Mouse (Mus musculus): ENCODE results near the gene Tbce. TPM values are rescaled to one million over a fixed set of nuclear protein-coding genes. Genes with fewer than 3 reads are reported as not detected.

Tbce gene
- polyA plus RNA-seq, 1 experiment, result 14.4 TPM

DNA sequence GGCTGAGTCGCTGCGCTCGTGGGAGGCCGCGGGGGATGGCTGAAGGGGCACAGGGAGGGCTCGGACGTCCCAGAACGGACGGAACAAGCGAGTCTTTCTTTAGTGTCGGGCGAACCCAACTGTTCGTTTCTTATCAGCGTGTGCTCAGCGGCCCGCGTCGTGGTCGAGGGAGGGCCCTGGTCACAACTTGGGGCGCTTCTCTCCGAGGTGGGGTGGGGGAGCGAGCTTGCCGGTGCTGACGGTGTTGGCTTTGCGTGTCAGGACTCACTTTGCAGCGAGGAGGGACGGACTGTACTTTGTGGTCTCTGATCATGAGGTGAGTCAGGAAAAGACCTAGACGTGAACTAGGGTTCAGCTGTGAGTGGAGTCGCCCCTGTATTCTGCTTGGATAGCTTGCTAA, 84.5 kb downstream of the Tbce start:
- Histone ChIP-seq H3K27ac (ENCODE audit: control insufficient read depth, insufficient read depth, low read depth, low read length) (peak overlapping the region; percentile 46), H3K4me3 (ENCODE audit: control insufficient read depth, low read depth, low read length) (peak overlapping the region; percentile 95), H3K27me3 (ENCODE audit: control insufficient read depth, insufficient read depth, low read length) (no peaks in the 10 kb centered on the region), H3K36me3 (ENCODE audit: control insufficient read depth, insufficient read depth, low read length) (no peaks in the 10 kb centered on the region), H3K4me1 (ENCODE audit: control insufficient read depth, insufficient read depth, low read length) (no peaks in the 10 kb centered on the region)
- TF ChIP-seq CTCF (IDR thresholded peaks at IDR 0.05; ENCODE audit: control insufficient read depth, insufficient read depth, insufficient replicate concordance, low read depth, low read length) (no peak), POLR2A (IDR thresholded peaks at IDR 0.05; ENCODE audit: control insufficient read depth, low read depth, low read length) (no peak)

DNA sequence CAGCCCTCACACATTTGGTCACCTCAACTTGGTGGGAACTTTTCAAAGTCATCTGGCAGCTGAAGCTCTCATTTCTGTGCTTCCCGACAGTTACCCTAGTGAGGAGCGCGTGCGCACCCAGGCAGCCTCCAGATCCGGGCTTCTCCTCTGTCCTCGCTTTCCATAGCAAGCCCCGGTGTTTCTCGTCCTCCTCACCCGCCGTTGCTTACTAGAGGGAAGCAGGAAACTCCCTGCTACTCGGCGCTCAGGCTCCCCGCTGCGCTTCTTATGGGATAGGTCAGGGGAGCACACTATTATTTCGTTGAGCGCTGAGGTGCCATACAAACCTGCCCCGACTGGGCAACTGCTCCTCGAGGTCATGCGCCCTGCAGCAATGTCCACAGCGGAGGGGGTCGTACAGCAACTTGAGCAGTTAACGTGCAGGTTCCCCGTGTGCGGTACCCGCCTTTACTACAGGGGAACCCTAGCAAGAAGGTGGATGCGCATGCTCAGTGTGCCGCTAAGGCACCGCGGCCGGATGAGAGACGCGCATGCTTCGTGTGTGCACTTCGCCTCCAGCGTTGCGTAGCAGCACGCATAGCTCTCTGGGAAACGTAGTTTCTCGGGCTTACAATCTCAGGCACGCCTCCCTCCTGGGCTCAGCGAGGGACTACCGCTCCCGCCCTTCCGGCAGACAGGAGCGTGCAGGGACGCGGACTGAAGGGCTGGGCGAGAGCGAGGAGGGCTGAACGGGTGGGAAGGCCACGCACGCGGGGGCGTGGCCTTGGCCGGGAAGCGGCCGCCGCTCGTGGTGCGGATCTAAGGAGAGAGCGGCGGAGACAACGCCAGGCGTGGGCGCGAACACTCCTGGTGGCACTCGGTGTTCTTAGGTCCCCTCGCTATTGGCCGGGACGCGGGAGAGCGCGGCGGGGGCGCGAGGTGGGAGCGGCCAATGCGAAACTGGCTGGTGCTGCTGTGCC, 85.3 kb downstream of the Tbce start, which contains the start of gene B3galnt2:
Gene B3galnt2, plus strand, starts transcription at position 596 of the 959 bp plus-strand sequence.
- Histone ChIP-seq H3K4me1 (ENCODE audit: control insufficient read depth, insufficient read depth, low read length) (no peaks in the 10 kb centered on the region), H3K36me3 (ENCODE audit: control insufficient read depth, insufficient read depth, low read length) (no peaks in the 10 kb centered on the region), H3K27ac (ENCODE audit: control insufficient read depth, insufficient read depth, low read depth, low read length) (peak within 1 kb of the TSS; percentile 90), H3K27me3 (ENCODE audit: control insufficient read depth, insufficient read depth, low read length) (no peaks in the 10 kb centered on the region), H3K4me3 (ENCODE audit: control insufficient read depth, low read depth, low read length) (peak within 1 kb of the TSS; percentile 95)
- TF ChIP-seq POLR2A (IDR thresholded peaks at IDR 0.05; ENCODE audit: control insufficient read depth, low read depth, low read length) (peak; percentile 95), CTCF (IDR thresholded peaks at IDR 0.05; ENCODE audit: control insufficient read depth, insufficient read depth, insufficient replicate concordance, low read depth, low read length) (peak; percentile 17; the same call in 1 of the 2 replicates)

Other genes starting within 250 kb of the Tbce start
- gene B3galnt2, start 85.2 kb downstream of the Tbce start, polyA plus RNA-seq (2012; rRNA removed), result 9.4 and 9.8 TPM in 2 replicates
- gene Arid4b, start 23.6 kb upstream of the Tbce start, polyA plus RNA-seq (2012; rRNA removed), result 10.8 and 10.9 TPM in 2 replicates
- 8.9 and 11.2 TPM in 2 replicates for gene Ggps1, start 23.9 kb upstream of the Tbce start, polyA plus RNA-seq (2012; rRNA removed)

All from testis, adult 2 months (tissue).